Mouse (Mus musculus) kidney, postnatal 14 days (tissue): ENCODE data around the gene Olfr391-ps.

Source experiments
- DNase-seq: peaks from one replicate; pipeline ENCODE4 v3.0.0; 2022; ENCODE audit warnings: mixed read lengths

The Olfr391-ps gene

DNA sequence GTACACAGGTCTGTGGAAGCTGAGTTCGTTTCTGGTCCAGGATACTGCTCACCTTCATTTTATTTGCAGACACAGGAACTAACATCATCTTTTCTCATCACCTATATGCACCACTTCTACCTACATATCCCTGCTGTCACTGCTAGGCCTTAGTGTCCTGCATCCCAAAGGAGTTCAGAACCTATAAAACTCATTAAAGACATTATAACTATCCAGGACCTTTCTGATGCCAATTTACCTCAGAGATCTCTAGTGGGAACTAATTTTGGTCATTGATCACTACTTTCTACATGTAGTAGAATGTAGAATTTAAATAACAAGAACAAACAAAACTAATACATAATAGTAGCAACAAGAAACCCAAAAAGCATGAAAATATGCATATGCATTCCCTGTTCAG, at the start of gene Olfr391-ps:
Olfr391-ps (minus strand) TSS at position 101 of the 400 bp plus-strand sequence.
- no peak for DNase-seq

DNA sequence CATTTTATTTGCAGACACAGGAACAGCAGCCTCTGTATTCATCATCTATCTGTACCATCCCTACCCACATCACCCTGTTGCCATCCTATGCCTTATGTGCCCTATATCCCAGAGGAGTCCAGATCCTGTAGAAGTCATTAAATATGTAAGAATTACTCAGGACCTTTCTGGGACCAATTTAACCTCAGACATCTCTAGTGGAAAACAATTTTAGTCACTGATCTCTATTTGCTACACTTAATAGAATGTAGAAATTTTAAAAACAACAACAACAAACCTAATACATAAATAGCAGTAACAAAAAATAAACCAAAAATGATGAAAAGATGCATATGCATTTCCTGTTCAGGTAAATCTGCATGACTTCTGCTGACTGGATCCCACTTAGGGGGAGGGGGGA, 48.5 kb upstream of the Olfr391-ps start, which contains the start of gene Olfr393:
Olfr393 (minus strand) TSS at position 101 of the 400 bp plus-strand sequence.
- DNase-seq: no peak

DNA sequence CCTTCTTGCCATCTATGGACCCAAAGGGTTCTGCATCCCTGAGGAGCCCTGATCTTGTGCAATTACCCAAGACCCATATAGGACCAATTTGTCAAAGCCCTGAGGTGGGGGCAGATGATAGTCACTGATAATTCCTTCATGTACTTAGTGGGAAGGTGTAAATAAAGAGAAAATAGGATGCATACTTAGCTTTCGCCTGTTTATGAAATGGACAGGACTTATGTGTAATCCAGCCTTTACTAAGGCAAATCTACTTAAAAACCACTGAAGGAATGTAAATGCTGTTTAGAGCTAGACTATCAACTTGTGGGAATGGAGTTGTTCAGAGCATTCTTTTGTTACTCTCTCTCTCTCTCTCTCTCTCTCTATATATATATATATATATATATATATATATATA, 14.1 kb upstream of the Olfr391-ps start, which contains the start of gene Olfr392:
Olfr392 (minus strand) TSS at position 101 of the 400 bp plus-strand sequence.
- no peak for DNase-seq

DNA sequence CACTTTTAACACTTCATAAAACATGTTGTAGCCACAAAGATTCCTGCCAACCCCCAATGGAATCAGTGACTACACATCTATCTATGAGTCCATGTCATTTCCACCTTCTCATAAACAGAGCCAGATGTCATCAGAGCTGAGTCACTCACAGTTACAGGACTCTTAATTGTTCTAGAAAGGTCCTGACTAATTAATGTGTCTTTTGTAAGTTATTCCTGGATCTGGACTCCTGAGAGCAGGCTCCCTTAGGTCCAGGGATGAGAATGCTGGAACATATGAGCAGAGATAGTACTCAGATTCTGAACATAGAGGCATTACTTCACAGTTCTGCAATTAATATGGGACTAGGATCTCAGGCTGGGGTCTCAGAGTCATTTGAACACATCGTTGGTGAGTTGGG, 20.2 kb downstream of the Olfr391-ps start, which contains the start of gene Olfr390:
Olfr390 (plus strand) TSS at position 301 of the 400 bp plus-strand sequence.
- no peak for DNase-seq

DNA sequence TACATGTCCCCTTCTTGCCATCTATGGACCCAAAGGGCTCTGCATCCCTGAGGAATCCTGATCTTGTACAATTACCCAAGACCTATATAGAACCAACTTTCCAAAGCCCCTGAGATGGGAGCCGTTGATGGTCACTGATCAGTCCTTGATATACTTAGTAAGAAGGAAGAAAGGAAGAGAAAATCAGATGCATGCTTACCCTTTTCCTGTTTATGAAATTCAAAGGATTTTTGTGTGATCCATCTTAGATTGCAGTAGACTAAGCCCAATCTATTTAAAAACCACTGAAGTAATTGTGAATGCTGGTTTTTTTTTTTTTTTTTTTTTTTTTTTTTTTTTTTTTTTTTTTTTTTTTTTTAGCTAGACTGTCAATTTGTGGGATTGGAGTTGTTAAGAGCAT, 22.2 kb downstream of the Olfr391-ps start, which contains the start of gene Olfr389:
Olfr389 (minus strand) TSS at position 101 of the 400 bp plus-strand sequence.
- no peak for DNase-seq

DNA sequence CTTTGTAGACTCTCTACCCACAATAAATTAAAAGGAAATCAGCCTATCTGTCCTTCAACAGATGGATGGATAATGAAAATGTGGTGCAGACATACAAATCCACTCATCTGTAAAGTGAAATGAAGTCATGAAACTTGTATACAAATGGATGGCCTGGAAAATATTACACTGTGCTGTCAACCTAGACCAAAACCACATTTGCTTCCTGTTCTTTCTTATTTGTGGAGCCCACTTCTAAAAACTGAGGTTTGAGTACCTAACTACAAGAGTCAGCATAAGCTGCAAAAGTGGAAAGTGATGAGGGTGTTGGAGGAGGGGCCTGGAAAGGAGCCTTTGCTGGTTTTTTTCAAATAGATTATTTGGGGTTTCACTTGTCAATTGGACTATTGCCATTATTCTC, 43.7 kb downstream of the Olfr391-ps start:
- DNase-seq: no peak
